In the genomic region with DNA sequence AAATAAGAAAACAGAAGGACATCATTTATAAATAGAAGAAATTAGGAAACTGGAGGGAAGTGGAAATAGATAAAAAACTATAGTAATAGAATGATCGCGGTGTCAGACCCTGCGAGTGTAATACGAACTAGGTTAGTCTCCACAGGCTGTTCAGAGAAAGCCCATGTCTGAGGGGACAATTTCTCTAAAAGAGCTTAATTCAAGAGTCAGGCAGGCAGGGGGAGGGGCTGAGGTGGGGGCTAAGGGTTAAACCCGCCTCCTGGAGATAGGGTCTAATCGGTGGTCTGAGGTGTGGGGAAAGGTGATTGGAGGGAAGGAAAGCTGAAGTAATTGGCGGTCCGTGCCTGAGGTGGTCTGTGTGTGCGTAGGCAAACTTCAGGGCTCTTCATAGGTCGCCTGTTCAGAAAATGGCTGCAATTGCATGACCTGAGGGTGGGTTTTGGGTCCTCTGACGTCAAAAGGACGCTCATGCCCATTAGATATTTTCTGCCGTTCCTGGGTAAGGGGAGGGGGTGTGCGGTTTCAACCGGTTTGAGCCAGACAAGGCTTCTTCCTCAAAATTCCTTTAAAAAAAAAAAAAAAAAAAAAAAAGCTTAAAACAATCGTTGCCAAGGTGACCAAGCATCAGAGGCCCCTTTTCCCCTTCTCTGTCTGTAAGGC, we compare ENCODE assay signal across 9 mouse cellular contexts. TPM values are rescaled to one million over a fixed set of nuclear protein-coding genes. Genes with fewer than 3 reads are reported as not detected.
DNase-seq lines count a peak whose midpoint lies in the region; ATAC-seq and TF ChIP-seq lines count a peak whose summit lies in the region.
"Had no signal": no experiment of that assay in that cellular context is flagged by ENCODE, and none has a peak within 500 bp of the region (broad histone marks: within the 10 kb centered on the region; RNA-seq: fewer than 3 reads in every experiment).

No protein-coding gene starts in this region.

- H3K27me3 ChIP-seq in heart, embryonic 11.5 days (ENCODE audit: control insufficient read depth, insufficient read depth, low read length): peaks cover 49% of the 10 kb centered on the region
- peaks cover 47% of the 10 kb centered on the region for H3K27me3 ChIP-seq in forebrain, postnatal 0 days (ENCODE audit: insufficient read depth, low read length)
- H3K27me3 ChIP-seq in midbrain, embryonic 10.5 days (ENCODE audit: low read depth, poor library complexity, severe bottlenecking): peaks cover 73% of the 10 kb centered on the region

- H3K4me3 ChIP-seq in heart, embryonic 11.5 days (ENCODE audit: low read depth, low read length): peak overlapping the region; percentile 26
- H3K4me3 ChIP-seq in forebrain, postnatal 0 days (ENCODE audit: low read depth, low read length): peak overlapping the region; percentile 16; the same call in 1 of the 2 replicates
- H3K4me3 ChIP-seq in midbrain, embryonic 10.5 days: peak overlapping the region; percentile 49

- TF ChIP-seq CTCF in forebrain, postnatal 0 days (IDR thresholded peaks at IDR 0.05; ENCODE audit: low read depth): no peak

- intact Hi-C loops in heart, postnatal 36 days (cut with DNase I): no loop called here

- DNase-seq in heart, postnatal 36 days: no peak
- DNase-seq in R1 (ENCODE audit: low read depth, low spot score): peak; percentile 96
- peak; percentile 47 for DNase-seq in forebrain, postnatal 0 days
- DNase-seq in midbrain, embryonic 10.5 days (ENCODE audit: low spot score): peak; percentile 81
- no peak for DNase-seq in adrenal gland, adult 18-20 months (ENCODE audit: low spot score in 2 of 2)
- no peak for DNase-seq in cerebellum, postnatal 36 days
- no peak for DNase-seq in gastrocnemius, postnatal 4 days (ENCODE audit: low spot score in 2 of 2)

- WGBS in heart, embryonic 11.5 days (ENCODE audit: insufficient replicate concordance): 2% methylated on average over 16 of the region's 16 CpGs
- WGBS in forebrain, postnatal 0 days: 4% methylated on average over 16 of the region's 16 CpGs
- WGBS in midbrain, embryonic 10.5 days: 1% methylated on average over 16 of the region's 16 CpGs

- no peak overlapping the region for H3K9ac ChIP-seq in heart, embryonic 11.5 days (ENCODE audit: low read depth, low read length)
- no peak overlapping the region for H3K9ac ChIP-seq in forebrain, postnatal 0 days

- no peaks in the 10 kb centered on the region for H3K9me3 ChIP-seq in heart, embryonic 11.5 days (replicated peaks; ENCODE audit: control insufficient read depth, low read length)
- H3K9me3 ChIP-seq in forebrain, postnatal 0 days (ENCODE audit: low read length): no peaks in the 10 kb centered on the region
- H3K9me3 ChIP-seq in midbrain, embryonic 10.5 days (replicated peaks): no peaks in the 10 kb centered on the region

- ATAC-seq in heart, embryonic 11.5 days (replicated peaks; ENCODE audit: insufficient number of reproducible peaks, low FRiP score, low TSS enrichment): peak; percentile 22; the same call in 1 of the 2 replicates
- ATAC-seq in forebrain, postnatal 0 days: peak; percentile 77

- no peaks in the 10 kb centered on the region for H3K36me3 ChIP-seq in heart, embryonic 11.5 days (ENCODE audit: control insufficient read depth, insufficient read depth, low read length)
- H3K36me3 ChIP-seq in forebrain, postnatal 0 days (ENCODE audit: insufficient read depth): no peaks in the 10 kb centered on the region
- no peaks in the 10 kb centered on the region for H3K36me3 ChIP-seq in midbrain, embryonic 10.5 days

- H3K4me2 ChIP-seq in heart, embryonic 11.5 days: peak overlapping the region; percentile 60
- H3K4me2 ChIP-seq in forebrain, postnatal 0 days (ENCODE audit: low read depth): peak overlapping the region; percentile 27

- no peaks in the 10 kb centered on the region for H3K4me1 ChIP-seq in heart, embryonic 11.5 days (ENCODE audit: control insufficient read depth, insufficient read depth, low read length)
- H3K4me1 ChIP-seq in forebrain, postnatal 0 days (ENCODE audit: insufficient read depth): no peaks in the 10 kb centered on the region
- peaks cover 36% of the 10 kb centered on the region for H3K4me1 ChIP-seq in midbrain, embryonic 10.5 days

- H3K27ac ChIP-seq in heart, embryonic 11.5 days (ENCODE audit: low read depth, low read length): no peak overlapping the region
- H3K27ac ChIP-seq in forebrain, postnatal 0 days (ENCODE audit: low read depth, low read length): no peak overlapping the region
- peak overlapping the region; percentile 87 for H3K27ac ChIP-seq in midbrain, embryonic 10.5 days (replicated peaks)

RNA-seq across cellular contexts. Expression of a gene that starts 26.1 kb away (rescaled TPM):
- polyA plus RNA-seq in heart, embryonic 11.5 days (2014; fragmentation: Nextera tagmentation; extraction: Ambion mirVana): 5.0 and 9.8 TPM in 2 replicates
- under 1 TPM; 0.30 to 0.69 TPM for total RNA-seq in heart, postnatal 36 days (2021)
- total RNA-seq in forebrain, postnatal 0 days (2014; rRNA removed): 18.4 and 30.3 TPM in 2 replicates
- polyA plus RNA-seq in forebrain, postnatal 0 days (2015; fragmentation: Nextera tagmentation; extraction: Ambion mirVana): 7.4 and 23.9 TPM in 2 replicates
- polyA plus RNA-seq in midbrain, embryonic 10.5 days (2016; fragmentation: Nextera tagmentation; extraction: Ambion mirVana): 18.1 and 19.3 TPM in 2 replicates
- total RNA-seq in adrenal gland, adult 18-20 months (2021): 10 to 100 TPM; 10.8 to 23.1 TPM
- 100 to 1,000 TPM; 104 to 134 TPM for total RNA-seq in gastrocnemius, postnatal 4 days (2021)
- polyA plus RNA-seq: C2C12 had no signal

RNA-seq across cellular contexts. Expression of a gene that starts 32.6 kb away (rescaled TPM):
- polyA plus RNA-seq in heart, embryonic 11.5 days (2014; fragmentation: Nextera tagmentation; extraction: Ambion mirVana): not detected in 2 replicates
- under 1 TPM; 0.44 to 0.49 TPM for total RNA-seq in heart, postnatal 36 days (2021)
- total RNA-seq in forebrain, postnatal 0 days (2014; rRNA removed): 0.62 and 0.95 TPM in 2 replicates
- 0.45 and 0.47 TPM in 2 replicates for polyA plus RNA-seq in forebrain, postnatal 0 days (2015; fragmentation: Nextera tagmentation; extraction: Ambion mirVana)
- 0.25 and 0.30 TPM in 2 replicates for polyA plus RNA-seq in midbrain, embryonic 10.5 days (2016; fragmentation: Nextera tagmentation; extraction: Ambion mirVana)
- total RNA-seq in adrenal gland, adult 18-20 months (2021): under 1 TPM; 0.26 to 0.43 TPM
- total RNA-seq in gastrocnemius, postnatal 4 days (2021): under 1 TPM; 0.57 to 0.59 TPM
- polyA plus RNA-seq: C2C12 had no signal

Comparison
In these comparisons a context has a peak if more than half of its experiments do, and no peak if none do; other contexts are left out.
1. DNase-seq: peak in R1 (single experiment), forebrain, postnatal 0 days (single experiment) and midbrain, embryonic 10.5 days (single experiment); none in heart, postnatal 36 days (0 of 2), adrenal gland, adult 18-20 months (0 of 2), cerebellum, postnatal 36 days (0 of 2) and gastrocnemius, postnatal 4 days (0 of 2).
2. RNA of a gene that starts 26.1 kb away (total RNA-seq): 104 to 134 TPM in gastrocnemius, postnatal 4 days, 18.4 to 30.3 TPM in forebrain, postnatal 0 days and 10.8 to 23.1 TPM in adrenal gland, adult 18-20 months; 0.30 to 0.69 TPM in heart, postnatal 36 days; every median in the first group is over 4 times any median in the second.
3. Peak in every context shown above with its lines, with median percentiles within 50 percentile points of each other: H3K4me3 ChIP-seq.